Mouse (Mus musculus) forebrain, embryonic 12.5 days (tissue): ENCODE data around the gene Fbxl18. TPM values are rescaled to one million over a fixed set of nuclear protein-coding genes. Genes with fewer than 3 reads are reported as not detected.

Experiments
- ATAC-seq: fragments of 200-750 bp; cut with Nextera tagmentation; 2 replicates; pipeline ENCODE4 v1.8.0; 2017; ENCODE audit warnings: moderate TSS enrichment; ENCODE audit not compliant: low FRiP score
- H3K27ac ChIP-seq: fragments of 300-500 bp; sonication (generic); 2 replicates; pipeline ENCODE4 v1.5.1; 2016; ENCODE audit warnings: mild to moderate bottlenecking
- H3K27me3 ChIP-seq: fragments of 300-500 bp; sonication (generic); 2 replicates; pipeline ENCODE4 v1.6.1; 2016; ENCODE audit warnings: mild to moderate bottlenecking
- H3K36me3 ChIP-seq: fragments of 300-500 bp; sonication (generic); replicated peaks from 2 replicates; pipeline ENCODE4 v1.6.1; 2016; ENCODE audit warnings: mild to moderate bottlenecking
- H3K4me1 ChIP-seq: fragments of 300-500 bp; sonication (generic); 2 replicates; pipeline ENCODE4 v1.6.1; 2016
- H3K4me2 ChIP-seq: fragments of 300-500 bp; sonication (generic); 2 replicates; pipeline ENCODE4 v1.6.1; 2016; ENCODE audit warnings: mild to moderate bottlenecking, moderate library complexity
- H3K4me3 ChIP-seq: fragments of 300-500 bp; sonication (generic); replicated peaks from 2 replicates; pipeline ENCODE4 v1.5.1; 2016; ENCODE audit warnings: mild to moderate bottlenecking
- H3K9ac ChIP-seq: fragments of 300-500 bp; sonication (generic); 2 replicates; pipeline ENCODE4 v1.6.1; 2016; ENCODE audit warnings: mild to moderate bottlenecking
- H3K9me3 ChIP-seq: fragments of 300-500 bp; sonication (generic); 2 replicates; pipeline ENCODE4 v1.6.1; 2016
- WGBS: fragments of 180-500 bp; shearing (Covaris S2); methylation state at CpG from one replicate; pipeline ENCODE4 v1.1.7; 2016; 5-methylcytosine and 5-hydroxymethylcytosine counted together
- polyA plus RNA-seq: library from polyadenylated mRNA; unstranded; fragments of >200 nt; fragmentation: Nextera tagmentation; extraction: Ambion mirVana; gene quantifications from 2 replicates; pipeline ENCODE4 v1.2.1, GENCODE M21; 2016

Fbxl18 gene
- polyA plus RNA-seq, 1 experiment from 2014 or later, result 24.6 TPM

DNA sequence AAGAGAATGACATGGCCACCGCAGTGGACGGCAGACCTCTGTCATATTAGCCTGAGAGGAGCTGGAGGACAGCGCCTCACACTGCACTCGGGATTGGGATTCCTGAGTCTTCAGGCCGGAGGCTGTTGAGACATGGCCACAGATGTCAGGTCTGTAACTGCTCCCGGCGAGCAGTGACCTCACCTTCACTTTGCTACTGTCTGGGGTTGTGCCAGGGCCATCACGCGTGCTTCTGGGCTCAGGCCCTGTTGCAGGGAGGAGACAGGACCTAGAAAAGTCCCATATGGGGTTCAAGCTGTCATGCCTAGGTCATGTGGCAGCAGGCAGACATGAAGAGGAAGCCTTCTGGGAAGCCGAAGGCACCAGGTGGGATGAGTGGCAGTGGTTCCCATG is 19.7 kb downstream of the Fbxl18 start:
- Histone ChIP-seq H3K4me2 (no peak overlapping the region), H3K4me3 (no peak overlapping the region), H3K36me3 (peaks cover 77% of the 10 kb centered on the region), H3K27ac (no peak overlapping the region), H3K4me1 (peaks cover 21% of the 10 kb centered on the region), H3K27me3 (no peaks in the 10 kb centered on the region), H3K9me3 (no peaks in the 10 kb centered on the region), H3K9ac (no peak overlapping the region)
- WGBS, result 97% methylated on average over 10 of the region's 10 CpGs
- ATAC-seq, result no peak

DNA sequence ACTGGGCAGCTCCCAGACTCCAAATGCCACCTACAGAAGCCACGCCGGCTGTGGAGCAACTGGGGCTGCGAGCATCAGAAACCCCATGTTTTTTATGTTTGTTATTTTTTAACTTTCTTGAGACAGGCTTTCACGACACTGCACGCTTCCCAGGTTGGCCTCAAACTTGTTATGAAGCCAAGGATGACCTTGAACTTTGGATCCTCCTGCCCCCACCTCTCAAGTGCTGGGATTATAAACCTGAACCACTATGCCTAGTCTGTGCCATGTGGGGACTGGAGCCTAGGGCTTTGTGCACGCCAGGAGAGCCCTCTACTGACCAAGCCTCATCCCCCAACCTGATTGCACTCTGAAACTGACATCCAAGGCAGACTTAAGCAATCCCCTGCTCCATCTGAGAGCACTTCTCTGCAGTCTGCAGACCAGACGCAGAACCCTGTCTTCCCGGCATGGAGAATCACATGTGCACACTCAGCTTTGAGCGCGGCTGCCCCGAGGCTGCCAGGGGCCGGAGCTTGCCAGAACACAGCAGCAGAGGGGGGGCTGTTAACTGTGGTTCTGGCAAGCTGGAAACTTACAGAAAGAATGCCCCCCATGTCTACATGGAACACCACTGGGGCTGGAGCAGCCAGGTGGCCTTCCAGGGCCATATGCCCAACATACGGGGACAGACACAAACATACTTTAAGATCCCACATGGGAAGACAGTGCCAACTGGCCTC is 20.3 kb downstream of the Fbxl18 start:
- H3K27me3 ChIP-seq, result no peaks in the 10 kb centered on the region
- H3K36me3 ChIP-seq, result peaks cover 71% of the 10 kb centered on the region
- H3K9me3 ChIP-seq, result no peaks in the 10 kb centered on the region
- H3K4me2 ChIP-seq, result no peak overlapping the region
- no peak overlapping the region for H3K9ac ChIP-seq
- no peak overlapping the region for H3K27ac ChIP-seq
- H3K4me3 ChIP-seq, result no peak overlapping the region
- peaks cover 15% of the 10 kb centered on the region for H3K4me1 ChIP-seq
- whole genome bisulfite sequencing, result 90% methylated on average over 13 of the region's 13 CpGs
- ATAC-seq, result no peak

DNA sequence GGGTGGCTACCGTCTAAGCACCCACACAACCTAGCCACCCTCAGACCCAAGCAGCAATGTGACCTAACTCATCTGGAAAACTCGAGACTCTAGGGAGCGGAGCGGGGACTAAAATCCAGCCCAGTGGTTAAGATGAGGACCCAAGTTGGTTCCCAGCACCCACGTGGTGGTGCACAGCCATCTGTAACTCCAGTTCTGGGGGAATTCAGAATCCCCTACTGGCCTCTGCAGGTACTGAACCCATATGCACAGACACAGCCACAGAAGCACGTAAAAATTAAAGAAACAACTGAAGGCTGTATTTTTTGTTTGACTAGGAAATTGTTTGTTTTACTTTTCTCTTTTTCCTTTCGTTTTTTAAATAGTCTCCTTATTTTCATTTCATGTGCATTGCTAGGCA is 21.5 kb downstream of the Fbxl18 start:
- H3K9ac ChIP-seq, result no peak overlapping the region
- H3K27ac ChIP-seq, result no peak overlapping the region
- no peaks in the 10 kb centered on the region for H3K9me3 ChIP-seq
- 91% methylated on average over 7 of the region's 7 CpGs for WGBS
- H3K36me3 ChIP-seq, result peaks cover 72% of the 10 kb centered on the region
- H3K4me2 ChIP-seq, result no peak overlapping the region
- no peak for ATAC-seq
- no peak overlapping the region for H3K4me3 ChIP-seq
- no peaks in the 10 kb centered on the region for H3K27me3 ChIP-seq
- H3K4me1 ChIP-seq, result peaks cover 8% of the 10 kb centered on the region

DNA sequence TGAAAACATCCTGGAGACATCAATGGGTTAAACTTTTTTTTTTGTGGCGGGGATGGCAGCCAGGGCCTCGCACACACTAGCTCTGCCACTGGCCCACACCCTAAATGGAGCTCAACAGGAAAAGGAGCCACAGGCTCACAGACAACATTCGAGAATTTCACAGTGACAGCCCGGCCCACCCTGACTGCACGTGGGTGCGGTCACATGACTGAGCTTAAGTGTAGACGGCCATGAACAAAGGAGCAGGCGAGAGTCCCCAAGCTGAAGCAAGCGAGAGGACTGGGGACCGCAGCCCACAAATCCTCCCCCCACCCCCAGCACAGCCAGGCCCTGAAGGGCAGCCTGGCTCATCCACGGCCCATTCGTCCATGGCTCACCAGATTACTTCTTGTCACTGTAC is 23.5 kb downstream of the Fbxl18 start:
- 60% methylated on average over 12 of the region's 12 CpGs for WGBS
- no peak for ATAC-seq
- no peak overlapping the region for H3K4me3 ChIP-seq
- peak overlapping the region; percentile 40; the same call in 1 of the 2 replicates for H3K9ac ChIP-seq
- H3K4me1 ChIP-seq, result peaks cover 4% of the 10 kb centered on the region; the same call in 1 of the 2 replicates
- H3K9me3 ChIP-seq, result no peaks in the 10 kb centered on the region
- peak overlapping the region; percentile 25; the same call in 1 of the 2 replicates for H3K27ac ChIP-seq
- H3K36me3 ChIP-seq, result peaks cover 58% of the 10 kb centered on the region
- no peaks in the 10 kb centered on the region for H3K27me3 ChIP-seq
- H3K4me2 ChIP-seq, result no peak overlapping the region

DNA sequence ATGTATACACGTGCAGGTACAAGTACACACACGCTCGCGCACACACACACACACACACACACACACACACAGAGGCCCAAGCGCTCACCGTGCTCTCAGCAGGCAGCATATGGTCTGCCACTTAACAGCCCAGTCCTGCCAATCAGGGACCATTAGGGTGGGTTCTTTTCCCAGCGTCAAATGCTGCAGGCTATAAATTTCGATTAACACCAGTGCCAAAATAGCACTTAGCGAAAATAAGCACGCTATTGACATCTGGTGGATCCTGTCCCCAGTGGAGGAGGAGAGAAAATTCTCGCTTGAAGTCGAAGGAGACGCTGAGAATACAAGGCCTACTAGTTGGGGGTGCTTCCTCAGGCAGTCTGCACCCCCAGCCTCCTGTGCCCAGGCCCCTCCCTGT is 25.8 kb downstream of the Fbxl18 start:
- WGBS, result 81% methylated on average over 13 of the region's 13 CpGs
- ATAC-seq, result peak; percentile 73
- no peak overlapping the region for H3K4me2 ChIP-seq
- no peaks in the 10 kb centered on the region for H3K27me3 ChIP-seq
- H3K4me3 ChIP-seq, result no peak overlapping the region
- H3K9ac ChIP-seq, result peak overlapping the region; percentile 4; the same call in 1 of the 2 replicates
- H3K9me3 ChIP-seq, result no peaks in the 10 kb centered on the region
- H3K27ac ChIP-seq, result peak overlapping the region; percentile 77
- peaks cover 4% of the 10 kb centered on the region; the same call in 1 of the 2 replicates for H3K4me1 ChIP-seq
- peaks cover 35% of the 10 kb centered on the region for H3K36me3 ChIP-seq

DNA sequence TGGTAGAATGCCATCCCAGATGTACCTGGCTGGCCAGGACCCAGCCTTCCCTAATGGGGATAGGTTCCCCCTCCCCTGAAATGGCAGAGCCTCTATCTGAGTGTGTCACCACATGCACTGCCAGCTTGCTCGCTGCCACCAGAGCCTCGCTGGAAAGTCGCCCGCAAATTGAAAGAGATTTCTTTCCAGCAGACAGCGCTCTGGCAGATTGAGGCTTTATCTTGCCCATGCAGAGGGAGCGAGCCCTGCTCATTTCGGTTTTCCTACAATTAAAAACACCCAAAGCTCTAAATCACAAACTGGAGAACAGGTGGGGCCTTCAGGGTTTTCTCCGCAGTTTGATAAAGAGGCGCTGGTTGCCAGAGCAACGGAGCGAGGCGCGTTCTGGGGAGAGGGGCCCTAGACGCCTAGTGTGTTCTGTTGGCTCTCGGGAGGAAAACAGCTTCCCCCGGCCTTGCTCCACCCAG is 37.4 kb downstream of the Fbxl18 start:
- Histone ChIP-seq H3K4me3 (no peak overlapping the region), H3K36me3 (no peaks in the 10 kb centered on the region), H3K4me1 (peaks cover 8% of the 10 kb centered on the region; the same call in 1 of the 2 replicates), H3K27me3 (no peaks in the 10 kb centered on the region), H3K4me2 (no peak overlapping the region), H3K27ac (peak overlapping the region; percentile 70), H3K9me3 (peaks cover 5% of the 10 kb centered on the region; the same call in 1 of the 2 replicates), H3K9ac (no peak overlapping the region)
- WGBS, result 48% methylated on average over 16 of the region's 16 CpGs
- ATAC-seq, result no peak

DNA sequence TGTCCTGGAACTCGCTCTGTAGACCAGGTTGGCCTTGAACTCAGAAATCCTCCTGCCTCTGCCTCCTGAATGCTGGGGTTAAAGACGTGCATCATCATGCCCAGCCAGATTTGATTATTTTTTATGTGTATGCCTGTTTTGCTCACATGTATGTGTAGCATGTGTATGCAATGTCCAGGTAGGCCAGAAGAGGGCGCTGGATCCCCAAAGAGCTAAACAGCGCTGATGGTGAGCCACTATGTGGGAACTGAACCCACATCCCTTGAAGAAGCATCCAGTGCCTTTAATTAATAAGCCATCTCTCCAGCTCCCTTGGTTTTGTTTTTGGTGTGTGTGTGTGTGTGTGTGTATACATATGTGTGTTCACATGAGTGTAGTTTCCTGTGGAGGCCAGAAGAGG is 38.8 kb downstream of the Fbxl18 start:
- no peak for ATAC-seq
- no peak overlapping the region for H3K27ac ChIP-seq
- no peaks in the 10 kb centered on the region for H3K36me3 ChIP-seq
- no peak overlapping the region for H3K9ac ChIP-seq
- no peak overlapping the region for H3K4me2 ChIP-seq
- WGBS, result 82% methylated on average over 4 of the region's 4 CpGs
- H3K9me3 ChIP-seq, result peaks cover 5% of the 10 kb centered on the region; the same call in 1 of the 2 replicates
- H3K4me1 ChIP-seq, result peaks cover 8% of the 10 kb centered on the region; the same call in 1 of the 2 replicates
- no peaks in the 10 kb centered on the region for H3K27me3 ChIP-seq
- H3K4me3 ChIP-seq, result no peak overlapping the region

DNA sequence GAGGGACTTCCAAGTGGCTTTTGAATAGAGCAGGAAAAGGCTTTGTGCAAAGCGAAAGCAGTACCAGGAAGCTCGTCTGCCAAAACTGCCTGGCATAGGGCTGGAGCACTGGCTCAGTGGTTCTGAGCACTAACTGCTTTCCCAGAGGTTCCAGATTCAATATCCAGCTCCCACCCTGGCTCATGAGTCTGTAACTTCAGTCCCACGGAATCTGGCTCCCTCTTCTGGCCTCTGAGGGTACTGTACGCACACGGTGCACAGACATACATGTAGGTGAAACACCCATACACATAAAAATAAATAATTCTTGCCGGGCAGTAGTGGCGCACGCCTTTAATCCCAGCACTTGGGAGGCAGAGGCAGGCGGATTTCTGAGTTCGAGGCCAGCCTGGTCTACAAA is 40.3 kb downstream of the Fbxl18 start:
- Histone ChIP-seq H3K4me2 (no peak overlapping the region), H3K4me3 (no peak overlapping the region), H3K9me3 (peaks cover 5% of the 10 kb centered on the region; the same call in 1 of the 2 replicates), H3K27ac (no peak overlapping the region), H3K36me3 (no peaks in the 10 kb centered on the region), H3K4me1 (peaks cover 8% of the 10 kb centered on the region; the same call in 1 of the 2 replicates), H3K9ac (no peak overlapping the region), H3K27me3 (no peaks in the 10 kb centered on the region)
- ATAC-seq, result no peak
- WGBS, result 77% methylated on average over 10 of the region's 10 CpGs

DNA sequence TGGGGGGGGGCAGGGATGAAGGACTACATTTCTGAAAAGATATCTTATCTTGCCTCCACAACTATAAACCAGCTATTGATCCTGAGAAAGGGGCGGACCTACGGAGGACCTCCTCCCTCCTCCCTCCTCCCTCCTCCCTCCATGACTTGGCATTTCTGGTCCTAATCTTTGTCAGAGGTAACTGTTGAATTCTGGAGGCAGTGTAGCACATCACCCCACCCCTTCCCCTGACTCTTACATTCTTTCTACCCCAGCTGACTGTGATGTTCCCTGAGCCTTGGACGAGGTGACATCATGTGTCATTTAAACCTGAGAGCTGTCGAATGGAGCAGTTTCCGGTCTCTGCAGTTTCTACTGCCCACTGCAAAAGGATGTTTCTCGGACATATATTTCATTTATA is 41.6 kb downstream of the Fbxl18 start:
- Histone ChIP-seq H3K27me3 (no peaks in the 10 kb centered on the region), H3K9me3 (peaks cover 5% of the 10 kb centered on the region; the same call in 1 of the 2 replicates), H3K9ac (no peak overlapping the region), H3K4me2 (no peak overlapping the region), H3K4me3 (no peak overlapping the region), H3K4me1 (peaks cover 8% of the 10 kb centered on the region; the same call in 1 of the 2 replicates), H3K27ac (no peak overlapping the region), H3K36me3 (no peaks in the 10 kb centered on the region)
- 91% methylated on average over 6 of the region's 6 CpGs for WGBS
- ATAC-seq, result no peak

DNA sequence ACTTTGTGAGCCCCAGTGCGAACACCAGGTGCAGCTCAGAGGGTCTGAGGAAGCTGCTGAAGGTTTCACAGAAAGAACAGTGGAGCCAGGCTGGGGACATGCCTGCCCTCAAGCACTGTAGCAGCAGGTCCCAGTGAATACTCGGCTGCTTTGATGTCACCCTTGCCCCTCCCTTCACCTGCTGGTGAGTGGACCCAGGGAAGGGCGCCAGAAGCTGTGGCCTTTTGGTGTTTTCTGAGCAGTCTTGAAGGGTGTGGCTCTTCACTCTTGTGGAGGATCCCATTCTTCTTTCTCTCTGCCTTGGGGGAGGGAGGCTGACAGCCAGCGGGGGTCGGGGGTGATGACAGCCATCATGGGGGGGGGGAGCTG is 43.6 kb downstream of the Fbxl18 start:
- Histone ChIP-seq H3K27ac (no peak overlapping the region), H3K4me1 (no peaks in the 10 kb centered on the region), H3K9ac (no peak overlapping the region), H3K4me2 (no peak overlapping the region), H3K9me3 (peaks cover 4% of the 10 kb centered on the region; the same call in 1 of the 2 replicates), H3K27me3 (no peaks in the 10 kb centered on the region), H3K36me3 (no peaks in the 10 kb centered on the region), H3K4me3 (no peak overlapping the region)
- ATAC-seq, result no peak
- WGBS, result 84% methylated on average over 5 of the region's 5 CpGs

DNA sequence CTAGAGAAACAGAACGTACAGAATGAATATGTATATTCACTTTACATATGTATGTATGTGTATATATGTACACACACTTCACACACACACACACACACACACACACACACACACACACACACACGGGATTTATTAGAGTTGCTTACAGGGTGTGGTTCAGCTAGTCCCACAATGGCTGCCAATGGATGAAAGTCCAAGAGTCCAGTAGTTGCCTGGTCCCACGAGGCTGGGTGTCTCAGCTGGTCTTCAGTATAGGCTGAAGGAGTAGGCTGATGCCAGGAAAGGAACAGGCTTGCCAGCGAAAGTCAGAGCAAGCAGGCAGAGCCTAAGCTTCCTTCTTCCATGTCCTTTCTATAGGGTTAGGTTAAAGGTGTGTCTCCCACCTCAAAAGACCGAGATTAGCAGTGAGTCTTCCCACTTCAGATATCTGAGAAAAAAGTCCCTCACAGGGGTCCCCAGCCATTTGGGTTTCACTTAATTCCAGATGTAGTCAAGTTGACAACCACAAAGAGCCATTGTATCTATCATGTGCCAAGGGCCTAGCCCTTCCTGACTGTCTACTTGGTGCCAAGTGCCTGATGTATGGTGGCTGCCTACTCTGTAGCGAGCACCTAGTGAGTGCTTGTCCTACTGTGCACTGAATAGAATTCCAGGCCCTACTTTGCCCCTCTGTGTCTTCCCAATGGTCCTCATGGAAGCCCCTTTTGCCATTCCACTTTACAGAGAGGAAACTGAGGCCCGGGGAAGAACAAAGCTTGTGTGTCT is 44.1 kb downstream of the Fbxl18 start:
- H3K27ac ChIP-seq, result no peak overlapping the region
- H3K36me3 ChIP-seq, result no peaks in the 10 kb centered on the region
- no peak overlapping the region for H3K4me3 ChIP-seq
- H3K4me2 ChIP-seq, result no peak overlapping the region
- H3K4me1 ChIP-seq, result no peaks in the 10 kb centered on the region
- no peak overlapping the region for H3K9ac ChIP-seq
- H3K9me3 ChIP-seq, result no peaks in the 10 kb centered on the region
- no peak for ATAC-seq
- 91% methylated on average over 7 of the region's 7 CpGs for WGBS
- no peaks in the 10 kb centered on the region for H3K27me3 ChIP-seq

DNA sequence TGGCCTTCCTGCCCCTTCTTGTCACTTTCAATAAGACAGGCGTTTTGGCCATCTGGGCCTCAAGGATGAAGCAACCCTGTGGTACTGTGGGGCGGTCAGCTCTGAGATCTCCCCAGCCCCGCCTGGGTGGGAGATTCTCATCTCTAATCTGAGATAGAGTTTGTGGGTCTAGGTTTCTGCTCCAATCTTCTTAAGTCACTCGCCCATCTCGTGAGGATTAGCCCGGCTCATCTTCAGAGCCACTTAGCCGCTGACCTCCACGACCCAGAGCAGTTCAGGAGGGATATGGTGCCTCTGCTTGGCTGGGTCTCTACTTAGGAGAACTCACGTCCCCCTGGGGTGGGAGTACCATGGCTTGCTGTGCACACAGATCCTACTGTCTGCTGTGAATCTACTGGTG is 44.7 kb downstream of the Fbxl18 start:
- H3K4me3 ChIP-seq, result no peak overlapping the region
- no peak overlapping the region for H3K27ac ChIP-seq
- H3K4me1 ChIP-seq, result no peaks in the 10 kb centered on the region
- WGBS, result 75% methylated on average over 9 of the region's 9 CpGs
- ATAC-seq, result no peak
- no peaks in the 10 kb centered on the region for H3K27me3 ChIP-seq
- H3K36me3 ChIP-seq, result no peaks in the 10 kb centered on the region
- H3K9ac ChIP-seq, result no peak overlapping the region
- H3K9me3 ChIP-seq, result no peaks in the 10 kb centered on the region
- H3K4me2 ChIP-seq, result no peak overlapping the region
